Mouse (Mus musculus): ENCODE results near the gene Marcks.

DNA sequence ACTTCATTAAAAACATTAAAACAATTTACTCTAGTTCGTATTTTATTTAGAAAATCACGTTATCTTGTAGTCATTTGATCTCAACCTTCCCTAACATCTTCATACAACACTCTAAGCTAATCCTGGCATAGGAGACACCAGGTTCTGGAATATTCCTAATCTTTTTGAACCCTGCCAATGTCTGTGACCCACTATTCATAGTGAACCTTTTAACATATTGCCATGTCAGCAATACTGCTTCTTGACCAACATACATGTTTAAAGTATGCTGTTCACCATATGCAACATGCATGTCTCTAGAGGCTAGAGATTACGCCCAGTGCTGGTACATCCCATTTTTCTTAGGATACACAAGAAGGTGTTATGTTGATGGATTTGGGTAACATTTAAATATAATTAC is 9.1 kb downstream of the Marcks start:
- no peak for TF ChIP-seq POLR2A (IDR thresholded peaks at IDR 0.05; ENCODE audit: borderline replicate concordance, extremely low read depth, low read depth, low read length)
- no peak for TF ChIP-seq CTCF (IDR thresholded peaks at IDR 0.05; ENCODE audit: insufficient read depth, low read length)

Data from lung, adult 2 months (tissue).